Mouse (Mus musculus) layer of hippocampus, adult 18-20 months (tissue): ENCODE measurements around the gene Crls1. TPM values are rescaled to one million over a fixed set of nuclear protein-coding genes. Genes with fewer than 3 reads are reported as not detected.

ENCODE experiments used
- DNase-seq, 2 experiments: peaks; one replicate each; pipeline ENCODE4 v3.0.0; 2022; ENCODE audit warnings: low spot score in 2 of 2
- total RNA-seq, 2 experiments: library from RNA; stranded (reverse); gene quantifications; 2 replicates each; pipeline ENCODE4 v1.2.3; 2021

The Crls1 gene
- total RNA-seq, 2 experiments from 2014 or later = 38.8 to 46.6 TPM

GRCm38 (mm10) chr2:132880844-132881645 lies 34.6 kb downstream of the Crls1 start, which contains the start of gene Lrrn4:
Lrrn4 (minus strand) TSS chr2:132880891.
- no peak for DNase-seq

DNA sequence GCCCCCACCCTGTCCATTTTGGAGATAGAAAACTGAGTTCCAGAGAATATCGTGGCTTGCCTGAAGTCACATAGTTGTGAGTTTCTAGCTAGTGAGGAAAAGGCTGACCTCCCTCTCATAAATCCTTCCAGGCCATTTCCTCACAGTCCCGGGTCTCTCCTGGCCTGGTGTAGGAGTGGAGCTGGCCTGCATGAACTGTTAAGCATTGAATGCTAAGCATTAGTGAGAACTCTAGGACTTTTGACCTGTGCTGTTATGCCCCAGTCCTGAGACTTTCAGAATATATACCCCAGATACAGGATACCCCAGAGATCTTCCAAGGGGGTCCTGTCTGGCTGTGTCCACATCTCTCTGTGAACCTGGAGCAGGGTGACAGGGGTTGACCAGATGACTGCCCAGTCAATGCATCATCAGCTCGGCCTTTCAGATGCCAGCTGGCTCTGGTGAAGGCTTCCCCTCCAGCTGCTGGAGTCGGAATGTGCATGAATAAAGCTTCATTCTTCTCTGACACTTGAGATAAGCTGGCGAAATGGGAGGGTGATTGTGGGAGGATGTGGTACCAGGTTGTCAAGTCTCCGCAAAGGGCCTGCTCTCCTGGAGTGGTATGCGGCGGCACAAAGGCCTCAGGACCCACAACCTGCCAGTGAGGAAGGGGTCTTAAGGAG lies 38.0 kb downstream of the Crls1 start:
- no peak for DNase-seq

DNA sequence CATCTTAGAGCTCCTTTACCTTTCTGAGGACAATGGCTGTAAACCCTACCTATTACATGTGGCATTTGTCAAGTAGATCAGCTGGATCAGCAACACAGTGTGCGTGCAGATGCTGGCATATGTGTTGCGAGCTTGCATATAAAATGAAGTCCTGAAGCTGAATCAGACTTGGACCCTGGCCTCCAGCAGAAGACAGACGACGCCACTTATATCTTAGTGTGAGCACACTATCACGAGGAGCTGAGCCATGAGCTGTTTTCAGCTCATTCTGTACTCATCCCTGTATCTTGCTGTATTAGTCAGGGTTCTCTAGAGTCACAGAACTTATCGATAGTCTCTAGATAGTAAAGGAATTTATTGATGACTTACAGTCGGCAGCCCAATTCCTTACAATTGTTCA lies 38.8 kb downstream of the Crls1 start:
- DNase-seq = no peak

GRCm38 (mm10) chr2:132893826-132894225 lies 47.4 kb downstream of the Crls1 start:
- DNase-seq = no peak

DNA sequence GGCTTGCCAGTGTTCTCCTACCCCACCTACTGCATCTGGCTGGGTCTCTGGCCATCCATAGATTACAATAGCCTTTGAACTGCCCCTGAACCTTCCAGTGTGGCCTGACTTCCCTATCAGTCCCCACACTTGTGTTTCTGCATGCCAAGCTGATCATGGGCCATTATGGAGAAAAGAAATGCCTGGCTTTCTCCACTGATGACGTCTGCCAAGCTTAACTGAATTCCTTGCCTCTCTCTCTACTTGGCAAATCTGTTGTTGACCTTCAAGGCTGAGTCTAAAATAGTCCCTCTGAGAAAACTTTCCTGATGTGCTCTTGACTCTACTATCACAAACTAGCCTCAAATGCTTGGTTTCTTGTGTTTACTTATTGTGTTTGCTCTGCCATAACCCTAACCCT lies 51.7 kb downstream of the Crls1 start:
- no peak for DNase-seq

GRCm38 (mm10) chr2:132900596-132900995 lies 54.1 kb downstream of the Crls1 start:
- no peak for DNase-seq

GRCm38 (mm10) chr2:132901636-132902035 lies 55.2 kb downstream of the Crls1 start:
- no peak for DNase-seq

- DNase-seq = no peak
These were observed 55.6 kb downstream of the Crls1 start for GRCm38 (mm10) chr2:132902056-132902455.

- peak in 1 of 2 experiments; percentile 87 for DNase-seq
These were observed 57.0 kb downstream of the Crls1 start for GRCm38 (mm10) chr2:132903498-132903897.

DNA sequence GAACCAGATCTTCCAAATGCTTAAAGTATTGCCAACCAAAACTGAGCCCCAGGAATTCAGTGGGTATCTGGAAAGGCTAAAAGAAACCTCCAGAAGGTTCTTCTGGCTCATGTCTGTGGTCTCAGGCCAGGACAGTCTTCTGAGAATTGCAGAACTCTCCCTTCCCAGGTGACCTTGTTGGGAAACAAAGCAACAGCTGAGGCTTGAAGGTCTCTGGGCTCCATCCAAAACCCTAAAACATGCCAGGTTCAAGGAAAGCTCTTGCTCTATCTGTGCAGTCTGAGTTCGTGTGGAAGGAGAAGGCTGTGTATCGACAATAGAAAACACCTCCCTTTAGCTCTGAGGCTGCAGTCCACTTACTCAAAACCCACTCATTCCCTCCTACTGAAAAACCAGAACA lies 58.5 kb downstream of the Crls1 start:
- DNase-seq = no peak

GRCm38 (mm10) chr2:132906763-132907162 lies 60.3 kb downstream of the Crls1 start:
- DNase-seq = peak in 1 of 2 experiments; percentile 76

DNA sequence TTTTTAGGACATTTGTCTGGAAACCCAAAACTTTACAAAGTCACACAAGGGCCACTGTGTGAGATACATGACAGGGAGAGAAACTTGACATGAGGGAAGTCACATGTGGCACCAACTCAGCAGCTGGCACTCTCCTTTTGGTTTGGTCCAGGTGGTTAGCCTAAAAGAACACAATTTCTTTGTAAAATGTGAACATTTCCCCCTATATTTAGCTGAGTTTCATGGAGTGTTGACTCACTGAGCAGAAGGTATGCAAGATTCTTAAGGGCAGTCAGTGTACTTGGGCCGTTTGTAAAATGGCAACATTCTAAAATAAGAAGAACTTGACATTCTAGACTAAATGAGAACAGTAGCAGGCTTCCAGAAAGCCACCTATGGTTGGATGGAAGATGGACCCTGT lies 68.3 kb downstream of the Crls1 start:
- no peak for DNase-seq

Other genes starting within 250 kb of the Crls1 start
- gene Shld1, start 159.7 kb upstream of the Crls1 start, total RNA-seq = 10 to 100 TPM in 1 of 2 experiments, 1 to 10 TPM in 1; 8.3 to 10.7 TPM
- 100 to 1,000 TPM; 280 to 312 TPM for gene Chgb, start 65.4 kb upstream of the Crls1 start, total RNA-seq
- gene Trmt6, start 30.6 kb upstream of the Crls1 start, total RNA-seq = 10 to 100 TPM; 25.1 to 28.9 TPM
- 1 to 10 TPM; 3.8 to 4.4 TPM for gene Mcm8, start 30.5 kb upstream of the Crls1 start, total RNA-seq
- gene Lrrn4, start 34.2 kb downstream of the Crls1 start, total RNA-seq = under 1 TPM; 0.84 to 0.87 TPM
- gene Fermt1, start 99.2 kb downstream of the Crls1 start, total RNA-seq = under 1 TPM; 0.51 to 0.52 TPM